Mouse (Mus musculus): ENCODE measurements around the gene Ptpre.

DNA sequence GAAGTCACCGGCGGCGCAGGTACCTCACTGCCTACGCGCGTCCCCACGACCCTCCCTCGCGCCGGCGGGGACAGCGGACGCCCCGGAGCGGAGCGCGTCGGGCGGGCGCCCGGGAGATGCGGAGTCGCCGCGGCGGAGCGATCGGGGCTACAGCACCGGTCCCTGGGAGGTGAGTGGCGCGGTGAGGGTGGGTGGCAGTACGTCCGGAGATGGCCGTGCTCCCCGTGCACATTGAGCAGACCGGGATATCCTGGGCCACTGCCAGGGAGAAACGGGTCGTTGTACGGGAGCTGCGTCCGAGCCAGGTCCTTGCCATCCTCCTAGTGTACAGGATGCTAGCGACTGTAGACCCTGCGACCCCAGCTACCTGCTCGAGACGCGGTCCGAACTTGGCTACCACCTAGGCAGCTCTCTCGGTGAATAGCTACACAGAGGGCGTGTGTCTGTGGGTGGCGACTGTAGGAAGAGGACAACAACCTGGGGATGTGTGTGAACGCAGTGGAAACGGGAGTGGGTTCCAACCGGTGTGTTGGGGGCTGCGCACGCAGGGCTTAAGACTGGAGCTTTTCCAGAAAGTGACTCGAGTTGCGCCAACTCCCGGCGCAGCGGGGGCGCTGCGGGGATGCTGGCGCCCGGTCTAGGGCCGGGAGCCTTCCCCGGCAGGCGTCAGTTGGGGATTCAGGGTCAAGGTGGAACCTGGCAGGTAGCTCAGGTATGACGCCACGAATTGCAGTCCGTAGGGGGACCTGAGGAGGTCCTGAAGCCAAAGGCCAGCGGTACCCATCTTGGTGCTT lies 864 bp downstream of the Ptpre start:
- no peak for TF ChIP-seq GATA1 (IDR thresholded peaks at IDR 0.05; ENCODE audit: borderline replicate concordance, low read length)
- no peak for TF ChIP-seq CTCF (IDR thresholded peaks at IDR 0.05; ENCODE audit: low read depth, low read length)
- TF ChIP-seq POLR2AphosphoS5 (IDR thresholded peaks at IDR 0.05; ENCODE audit: insufficient replicate concordance, low read depth, low read length): peak; percentile 10; the same call in 1 of the 2 replicates
- TF ChIP-seq TAL1 (conservative IDR thresholded peaks at IDR 0.05; ENCODE audit: low read depth, low read length): no peak
- TF ChIP-seq GATA2 (IDR thresholded peaks at IDR 0.05; ENCODE audit: borderline replicate concordance, low read depth, low read length): no peak
